Mouse (Mus musculus): ENCODE measurements around the gene Rars2.

DNA sequence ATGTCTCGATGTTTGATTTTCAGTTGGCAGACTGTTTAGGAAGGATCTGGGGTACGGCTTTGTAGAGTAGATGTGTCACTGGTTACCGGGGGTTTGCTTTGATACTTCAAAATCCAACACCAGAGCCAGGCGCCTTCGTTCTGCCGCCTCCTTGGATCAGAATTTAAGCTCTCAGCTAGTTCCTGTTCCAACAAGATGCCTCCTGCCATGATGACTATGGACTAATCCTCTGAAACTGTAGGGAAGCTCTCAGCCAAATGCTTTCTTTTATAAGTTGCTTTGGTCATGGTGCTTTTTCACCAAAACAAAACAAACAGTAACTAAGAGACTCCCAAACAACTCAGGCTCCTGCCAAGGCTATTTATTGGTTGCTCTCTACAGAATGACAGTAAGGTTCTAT is 11.6 kb upstream of the Rars2 start:
- no peak for TF ChIP-seq CTCF (IDR thresholded peaks at IDR 0.05; ENCODE audit: extremely low read depth, insufficient read depth, low read length)
- no peak for TF ChIP-seq POLR2A (IDR thresholded peaks at IDR 0.05; ENCODE audit: extremely low read depth, insufficient read depth, low read length)

Measured in cortical plate, adult 2 months (tissue).